Mouse (Mus musculus) cerebellum, adult (tissue): ENCODE data around the gene Ehbp1.

Source experiments
- ATAC-seq: cut with Nextera tagmentation; 2 replicates; pipeline ENCODE4 v1.9.2; 2017; ENCODE audit warnings: mild to moderate bottlenecking, moderate library complexity, mixed read lengths; ENCODE audit not compliant: insufficient number of reproducible peaks, low FRiP score, low TSS enrichment

The Ehbp1 gene

GRCm38 (mm10) chr11:22286885-22287512 is 55.1 kb downstream of the Ehbp1 start:
- ATAC-seq, result peak; percentile 97

- ATAC-seq, result peak; percentile 49
These were observed 55.7 kb downstream of the Ehbp1 start for GRCm38 (mm10) chr11:22286371-22286872.

GRCm38 (mm10) chr11:22276656-22277055 is 65.4 kb downstream of the Ehbp1 start:
- no peak for ATAC-seq

GRCm38 (mm10) chr11:22274144-22274543 is 67.9 kb downstream of the Ehbp1 start:
- ATAC-seq, result no peak

GRCm38 (mm10) chr11:22273378-22273777 is 68.7 kb downstream of the Ehbp1 start:
- ATAC-seq, result no peak

GRCm38 (mm10) chr11:22271889-22272288 is 70.2 kb downstream of the Ehbp1 start:
- no peak for ATAC-seq

GRCm38 (mm10) chr11:22269643-22270042 is 72.4 kb downstream of the Ehbp1 start:
- ATAC-seq, result peak; percentile 26; the same call in 1 of the 2 replicates

GRCm38 (mm10) chr11:22269173-22269572 is 72.9 kb downstream of the Ehbp1 start:
- no peak for ATAC-seq

GRCm38 (mm10) chr11:22267014-22267413 is 75.1 kb downstream of the Ehbp1 start:
- no peak for ATAC-seq

- ATAC-seq, result no peak
These were observed 86.7 kb downstream of the Ehbp1 start for GRCm38 (mm10) chr11:22255418-22255817.

GRCm38 (mm10) chr11:22249363-22249762 is 92.7 kb downstream of the Ehbp1 start:
- ATAC-seq, result no peak

- ATAC-seq, result no peak
These were observed 94.4 kb downstream of the Ehbp1 start for GRCm38 (mm10) chr11:22247736-22248135.

- no peak for ATAC-seq
These were observed 95.0 kb downstream of the Ehbp1 start for GRCm38 (mm10) chr11:22247069-22247468.

GRCm38 (mm10) chr11:22235558-22235957 is 106.5 kb downstream of the Ehbp1 start:
- ATAC-seq, result no peak

- peak; percentile 61; the same call in 1 of the 2 replicates for ATAC-seq
These were observed 107.4 kb downstream of the Ehbp1 start for GRCm38 (mm10) chr11:22234739-22235138.

- no peak for ATAC-seq
These were observed 111.2 kb downstream of the Ehbp1 start for GRCm38 (mm10) chr11:22230906-22231305.

GRCm38 (mm10) chr11:22225619-22226018 is 116.5 kb downstream of the Ehbp1 start:
- ATAC-seq, result no peak

GRCm38 (mm10) chr11:22218222-22218621 is 123.9 kb downstream of the Ehbp1 start:
- no peak for ATAC-seq

- no peak for ATAC-seq
These were observed 125.2 kb downstream of the Ehbp1 start for GRCm38 (mm10) chr11:22216941-22217340.

- peak; percentile 61; the same call in 1 of the 2 replicates for ATAC-seq
These were observed 135.5 kb downstream of the Ehbp1 start for GRCm38 (mm10) chr11:22206611-22207010.

- no peak for ATAC-seq
These were observed 135.9 kb downstream of the Ehbp1 start for GRCm38 (mm10) chr11:22206191-22206590.

GRCm38 (mm10) chr11:22203413-22203812 is 138.7 kb downstream of the Ehbp1 start:
- 0 out of 2 replicates have a peak, but pooled peaks have one; percentile 64 for ATAC-seq
